Mouse (Mus musculus) adrenal gland, adult 18-20 months (tissue): ENCODE data around the gene Zfhx3. TPM values are rescaled to one million over a fixed set of nuclear protein-coding genes. Genes with fewer than 3 reads are reported as not detected.

ENCODE experiments used
- DNase-seq, 2 experiments: peaks; one replicate each; pipeline ENCODE4 v3.0.0; 2021 to 2022; ENCODE audit warnings: low spot score in 2 of 2
- total RNA-seq, 2 experiments: library from RNA; stranded (reverse); gene quantifications; 1 replicate in 1 of 2; 2 replicates in 1 of 2; pipeline ENCODE4 v1.2.3; 2021

The Zfhx3 gene
- total RNA-seq, 2 experiments from 2014 or later, result 36.9 to 38.6 TPM

DNA sequence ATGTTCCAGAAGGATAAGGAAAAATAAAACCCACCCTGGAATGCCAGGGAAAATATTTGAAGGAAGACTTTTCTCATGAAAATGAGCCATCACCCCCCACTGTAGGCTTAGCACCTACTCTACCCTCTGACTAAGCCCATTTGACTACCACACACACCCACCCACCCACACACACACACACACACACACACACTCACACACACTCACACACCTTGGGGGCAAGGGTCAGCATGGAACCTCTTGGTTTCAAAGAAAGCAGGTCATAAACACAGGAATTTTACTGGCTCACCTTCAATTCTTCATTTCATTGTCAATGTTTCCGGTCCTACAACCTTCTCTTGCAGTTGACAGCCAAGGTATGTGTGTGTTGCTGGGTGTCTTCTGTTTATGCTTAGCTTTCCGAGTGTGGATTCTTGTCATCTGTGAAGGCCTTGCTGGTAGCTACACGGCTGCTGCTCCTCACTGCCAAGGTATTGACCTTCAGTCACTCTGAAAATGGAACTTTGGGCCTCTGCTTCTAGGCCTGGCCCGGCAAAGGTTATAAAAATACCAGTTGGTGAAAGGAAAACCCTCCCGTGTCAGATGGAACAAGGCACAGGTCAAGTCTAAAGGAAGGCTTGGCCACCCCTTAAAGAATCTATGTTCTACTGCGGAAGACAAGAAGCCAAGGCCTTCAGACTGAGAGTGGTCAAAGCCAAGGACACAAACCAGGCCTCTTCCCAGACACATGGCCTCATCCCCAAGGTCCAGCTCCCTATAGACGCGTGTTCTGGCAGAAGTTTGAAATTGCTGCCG, 641.6 kb downstream of the Zfhx3 start:
- peak in 1 of 2 experiments; percentile 33 for DNase-seq

- no peak for DNase-seq
These were observed 642.2 kb downstream of the Zfhx3 start for GRCm38 (mm10) chr8:108584662-108584978.

DNA sequence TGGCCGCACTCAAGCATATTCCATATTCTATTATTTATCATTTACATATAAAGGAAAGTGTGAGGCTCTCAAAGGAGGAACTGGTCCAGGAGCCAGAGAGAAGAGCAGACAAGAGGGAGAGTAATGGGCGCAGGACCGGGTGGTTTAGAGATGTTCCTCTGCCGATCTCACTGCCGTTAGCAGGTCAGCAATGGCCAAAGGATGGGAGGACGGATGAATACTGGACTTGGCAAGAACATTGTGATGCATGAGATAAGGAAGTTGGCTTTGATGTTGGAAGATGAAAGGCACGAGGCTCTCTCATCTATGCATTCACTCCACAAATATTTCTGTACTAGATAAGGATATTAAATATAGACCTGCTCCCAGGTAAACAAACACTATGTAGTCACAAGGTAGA, 648.6 kb downstream of the Zfhx3 start:
- DNase-seq, result no peak

GRCm38 (mm10) chr8:108592028-108592724, 649.7 kb downstream of the Zfhx3 start:
- DNase-seq, result no peak

DNA sequence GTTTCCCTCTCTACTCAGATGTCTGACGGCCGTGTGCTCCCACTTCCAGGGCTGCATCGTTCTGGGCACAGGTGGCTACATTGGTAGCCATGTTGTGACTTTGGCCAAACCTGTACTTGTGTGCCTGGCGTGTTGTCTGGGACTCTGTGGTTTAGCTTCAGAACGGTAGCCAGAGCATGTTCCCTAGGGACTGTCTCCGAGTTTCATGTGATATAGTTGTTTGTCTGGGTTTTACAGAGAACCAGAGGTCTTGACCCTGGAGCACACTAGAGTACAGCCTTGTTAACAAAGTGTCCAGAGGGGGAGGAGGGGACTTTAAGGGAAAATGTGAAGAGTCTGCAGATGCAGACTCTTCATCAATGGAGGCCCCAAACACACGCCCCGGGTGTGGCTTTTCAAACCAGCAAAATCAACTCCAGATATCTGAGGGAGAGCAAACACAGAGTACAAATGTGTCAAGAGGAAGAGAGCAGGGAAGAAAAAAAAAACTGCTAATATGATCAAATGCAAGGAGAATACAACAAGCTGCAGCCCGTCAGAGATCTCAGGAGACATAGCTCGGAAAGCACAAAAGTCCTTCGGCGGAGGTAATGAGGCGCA, 650.6 kb downstream of the Zfhx3 start:
- DNase-seq, result no peak

- DNase-seq, result no peak
These were observed 651.4 kb downstream of the Zfhx3 start for GRCm38 (mm10) chr8:108593891-108594290.

DNA sequence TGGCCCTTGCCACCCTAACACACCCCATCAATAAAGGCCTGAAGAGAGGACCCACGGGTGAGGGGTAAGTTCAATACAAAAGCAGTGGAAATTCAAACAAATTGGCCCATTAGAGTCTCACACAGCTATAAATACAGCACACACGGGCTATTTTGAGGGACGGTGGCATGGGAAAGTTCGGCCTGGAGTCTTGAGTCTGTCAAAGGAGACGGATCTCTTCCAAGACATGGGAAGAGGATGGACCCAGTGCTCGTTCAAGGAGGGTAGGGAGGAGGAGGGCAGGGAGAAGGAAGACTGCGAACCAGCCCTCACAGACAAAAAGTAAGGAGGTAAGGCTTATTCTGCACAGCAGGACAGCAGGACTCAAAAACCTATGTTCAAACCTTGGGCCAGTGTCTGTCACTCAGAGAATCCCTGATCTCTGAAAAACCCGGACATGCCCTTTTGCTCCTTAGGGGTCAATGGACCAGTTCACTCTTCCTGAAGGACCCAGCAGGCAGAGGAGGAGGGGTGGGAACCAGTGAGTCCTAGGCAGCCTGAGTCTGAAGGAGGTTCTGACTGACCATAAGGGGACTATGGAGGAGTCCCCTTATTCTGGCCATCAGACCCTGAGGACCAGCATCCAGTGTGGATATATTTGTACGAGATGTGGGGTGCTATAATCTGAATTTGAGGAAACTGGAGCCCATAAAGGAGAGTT, 652.1 kb downstream of the Zfhx3 start:
- no peak for DNase-seq

DNA sequence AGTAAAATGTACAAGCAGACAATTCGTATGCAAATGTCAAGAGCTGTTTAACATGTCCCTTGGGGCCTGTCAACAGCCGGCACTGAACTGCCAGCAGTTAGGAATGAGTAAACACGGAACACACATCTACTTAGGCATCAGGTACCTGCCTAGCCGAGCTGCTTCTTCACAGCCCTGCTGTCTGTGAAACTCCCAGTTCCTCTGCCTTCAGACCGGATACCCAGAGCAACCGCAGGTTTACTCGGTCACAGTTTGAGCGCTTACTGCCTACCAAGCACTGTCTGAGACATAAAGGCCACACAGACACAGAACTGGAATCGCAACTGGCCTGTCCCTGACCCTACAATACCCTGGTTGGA, 652.6 kb downstream of the Zfhx3 start:
- DNase-seq, result no peak

- DNase-seq, result no peak
These were observed 653.5 kb downstream of the Zfhx3 start for GRCm38 (mm10) chr8:108595721-108596495.

DNA sequence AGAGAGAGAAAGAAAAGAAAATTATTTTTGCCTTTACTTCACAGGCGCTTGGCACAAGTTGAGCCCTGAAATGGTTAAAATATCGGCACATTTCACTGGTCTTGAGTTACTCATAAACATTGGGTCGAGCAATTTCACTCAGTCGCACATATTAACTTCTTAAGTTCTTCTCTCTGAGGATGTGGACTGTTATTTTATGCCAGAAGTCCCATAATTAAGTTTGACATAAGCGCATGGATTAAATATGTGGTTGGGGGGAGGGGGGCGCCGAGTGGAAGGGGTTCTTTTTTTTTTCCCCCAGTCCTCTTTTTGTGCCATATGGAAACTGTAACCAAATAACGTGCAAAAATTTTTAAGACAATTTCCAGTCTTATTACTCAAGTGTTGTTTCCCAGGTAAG, 656.6 kb downstream of the Zfhx3 start:
- DNase-seq, result no peak

GRCm38 (mm10) chr8:108599558-108599957, 657.1 kb downstream of the Zfhx3 start:
- DNase-seq, result peak in 1 of 2 experiments; percentile 53

DNA sequence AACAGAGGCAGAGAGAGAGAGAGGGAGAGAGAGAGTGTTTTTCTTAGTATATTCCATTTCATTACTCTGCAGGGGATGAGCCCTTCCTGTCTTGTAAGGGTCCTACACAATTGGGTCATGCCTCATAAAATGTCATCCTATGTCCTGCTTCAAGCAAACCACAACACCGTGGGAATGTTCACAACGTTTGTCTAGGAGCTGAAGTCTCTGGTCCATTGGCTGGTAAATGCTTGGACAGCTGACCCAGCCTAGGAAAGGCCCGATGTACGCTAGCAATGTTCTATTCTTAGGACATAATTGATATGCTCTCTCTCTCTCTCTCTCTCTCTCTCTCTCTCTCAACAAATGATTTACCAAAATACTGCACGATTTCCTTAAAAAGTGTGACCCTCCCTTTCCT, 666.2 kb downstream of the Zfhx3 start:
- DNase-seq, result no peak

DNA sequence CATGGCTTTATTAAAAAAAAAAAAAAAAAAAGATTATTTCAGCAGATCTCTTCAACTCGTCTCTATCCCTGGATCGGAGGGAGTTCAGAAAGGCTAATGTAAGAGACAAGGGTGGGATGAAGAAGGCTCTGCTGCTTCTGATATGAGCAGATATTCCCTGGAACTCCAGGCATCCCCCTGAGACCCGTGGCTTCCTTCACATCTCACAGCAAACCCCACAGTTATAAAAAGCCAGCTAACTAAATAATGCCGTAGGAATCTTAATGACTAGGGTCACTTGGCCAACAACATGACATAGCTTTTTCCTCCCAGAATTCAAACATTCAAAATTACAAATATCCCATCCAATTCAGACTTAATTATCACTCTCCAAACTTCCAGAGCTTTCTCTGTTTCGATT, 666.7 kb downstream of the Zfhx3 start:
- no peak for DNase-seq

- DNase-seq, result no peak
These were observed 668.8 kb downstream of the Zfhx3 start for GRCm38 (mm10) chr8:108611141-108611674.

DNA sequence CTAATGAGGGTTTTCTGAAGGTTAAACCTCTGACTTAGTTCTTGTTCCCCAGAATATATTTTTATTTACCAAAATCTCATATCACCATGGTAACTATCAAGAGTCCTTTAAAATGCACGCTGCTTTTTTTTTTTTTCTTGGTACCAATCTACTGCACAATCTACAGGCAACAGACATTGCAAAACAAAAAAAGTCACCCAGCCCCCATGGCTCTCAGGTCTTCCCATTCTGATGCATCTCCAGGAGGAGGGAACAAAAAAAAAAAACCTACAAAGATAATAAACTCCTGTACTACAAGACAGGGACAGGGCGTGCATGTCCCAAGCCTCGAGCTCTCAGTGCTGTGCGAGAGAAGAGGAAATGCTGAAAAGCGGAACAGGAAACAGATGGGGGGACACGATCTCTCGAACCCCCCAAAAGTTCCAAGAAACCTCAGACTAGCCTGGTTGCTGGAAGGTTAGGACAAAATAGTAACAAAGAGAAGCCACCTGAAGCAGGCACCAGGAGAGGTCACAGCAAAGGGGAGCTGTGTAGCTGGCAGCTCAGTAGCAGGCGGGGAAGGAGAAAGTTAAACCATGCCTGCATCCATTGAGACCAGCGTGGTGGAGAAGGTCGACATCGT, 669.5 kb downstream of the Zfhx3 start:
- no peak for DNase-seq

DNA sequence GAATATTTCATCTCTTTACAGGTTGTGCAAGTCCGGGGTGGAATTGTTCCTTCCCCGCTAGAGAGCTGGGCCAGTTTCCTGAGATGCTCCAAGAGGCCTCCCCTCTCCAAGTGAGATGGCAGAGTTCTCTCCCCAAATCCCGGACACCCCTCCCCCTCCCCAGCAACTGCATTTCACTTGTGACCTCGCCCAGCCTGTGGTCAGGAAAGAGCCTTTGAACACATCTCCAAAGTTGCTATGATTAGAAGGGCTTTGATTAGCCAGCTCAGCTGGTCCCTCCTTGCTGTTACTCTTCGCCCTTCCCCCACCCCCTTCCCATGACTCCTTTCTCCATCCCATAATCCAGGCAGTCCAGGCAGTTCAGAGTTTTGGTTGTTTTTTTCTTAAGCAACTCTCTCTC, 670.4 kb downstream of the Zfhx3 start:
- DNase-seq, result no peak

- no peak for DNase-seq
These were observed 670.8 kb downstream of the Zfhx3 start for GRCm38 (mm10) chr8:108613280-108613679.

DNA sequence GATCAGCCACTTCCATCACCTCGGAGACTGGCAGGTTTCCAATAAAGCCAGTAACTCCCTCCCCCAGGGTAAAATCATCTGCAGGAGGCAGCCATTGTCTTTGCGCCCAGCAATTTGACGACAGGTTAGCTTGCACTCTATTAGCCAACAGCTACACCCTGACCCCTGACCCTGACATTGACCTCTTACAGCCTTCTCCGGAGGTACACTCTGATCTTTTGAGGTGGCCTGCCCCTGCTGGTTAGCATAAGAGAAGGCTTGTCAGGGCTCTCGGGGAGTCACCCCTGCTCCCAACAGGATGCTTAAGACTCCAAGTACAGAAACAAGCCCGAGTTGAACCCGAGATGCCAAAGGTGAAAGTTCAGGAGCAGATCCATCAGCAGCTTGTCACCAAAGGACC, 678.9 kb downstream of the Zfhx3 start:
- no peak for DNase-seq

DNA sequence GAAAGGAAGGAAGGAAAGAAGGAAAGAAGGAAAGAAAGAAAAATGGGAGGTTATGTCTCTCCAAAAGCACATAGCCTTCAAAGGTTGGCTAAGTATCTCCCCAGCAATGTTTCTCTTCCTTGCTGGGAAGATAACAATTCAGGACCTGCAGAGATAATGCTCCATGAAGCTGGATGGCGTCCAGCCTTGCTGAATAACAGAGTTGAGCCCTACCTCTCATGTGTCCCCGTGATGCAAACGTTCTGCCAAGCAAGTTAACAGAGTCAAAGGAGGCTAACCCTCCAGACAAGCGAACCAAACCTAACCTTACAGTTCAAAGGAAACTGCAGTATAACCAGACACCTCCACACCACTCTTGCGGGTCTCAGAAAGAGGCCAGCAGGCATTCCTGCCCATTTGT, 681.2 kb downstream of the Zfhx3 start:
- DNase-seq, result no peak

DNA sequence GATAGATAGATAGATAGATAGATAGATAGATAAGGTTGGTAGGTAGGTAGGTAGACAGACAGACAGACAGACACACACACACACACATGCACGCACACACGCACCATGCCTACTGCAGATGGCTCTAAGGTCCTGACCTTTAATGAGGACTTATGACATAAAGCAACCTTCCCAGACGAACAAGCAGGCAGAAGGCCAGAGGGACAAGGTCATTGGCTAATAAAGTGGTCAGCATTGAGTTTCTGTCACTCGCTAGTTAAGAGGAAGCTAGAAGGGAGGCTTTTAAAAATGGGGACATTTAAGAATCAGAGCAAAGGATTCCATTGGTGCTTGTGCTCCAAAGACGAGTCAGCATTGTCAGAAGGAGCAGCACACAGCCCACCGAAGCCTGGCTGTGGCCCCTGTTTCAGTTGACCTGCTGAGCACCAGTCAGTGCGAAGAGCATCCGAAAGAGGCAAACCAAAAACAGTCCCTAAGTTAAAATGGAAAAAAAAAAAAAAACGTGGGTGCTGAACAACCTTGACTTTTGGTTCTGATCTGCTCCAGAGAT, 683.2 kb downstream of the Zfhx3 start:
- DNase-seq, result peak in 1 of 2 experiments; percentile 35
